Mouse (Mus musculus) monocyte, adult 5-6 weeks (primary cell): ENCODE measurements at regions not wholly inside any gene's neighbourhood (a gene's known extent, or its start where the extent isn't known, plus 50 kb on each side); places are given as distances from the start of the nearest gene placed in this dataset.

Experiments used
- ATAC-seq: fragments of 153-309, 156-312 bp; replicated peaks from 2 replicates; pipeline ENCODE4 v1.8.0; 2017; ENCODE audit warnings: mild to moderate bottlenecking; ENCODE audit not compliant: low TSS enrichment, insufficient number of reproducible peaks, severe bottlenecking, poor library complexity, low FRiP score

- ATAC-seq = no peak
These were observed 790.5 kb upstream of the Cdh8 start for GRCm38 (mm10) chr8:100206557-100207349.

DNA sequence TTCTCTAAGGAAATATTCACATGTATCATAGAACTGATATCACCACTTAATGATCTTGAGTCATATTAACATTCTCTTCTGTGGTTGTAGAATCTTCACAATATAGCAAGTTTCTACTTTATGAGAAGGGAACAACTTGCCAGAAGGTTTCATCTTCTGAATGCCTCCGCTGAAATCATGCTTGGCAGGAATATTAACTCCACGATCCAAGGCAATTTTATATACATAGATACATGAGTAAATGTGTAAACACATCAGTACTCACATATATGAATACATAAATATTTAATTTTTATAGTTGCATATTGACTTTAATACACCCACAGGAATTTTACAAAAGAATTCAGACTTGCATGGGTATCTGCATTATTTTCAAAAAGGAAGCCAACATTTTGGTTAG is 777.0 kb upstream of the Cdh8 start:
- ATAC-seq = no peak

GRCm38 (mm10) chr8:100190698-100191097 is 774.4 kb upstream of the Cdh8 start:
- no peak for ATAC-seq

DNA sequence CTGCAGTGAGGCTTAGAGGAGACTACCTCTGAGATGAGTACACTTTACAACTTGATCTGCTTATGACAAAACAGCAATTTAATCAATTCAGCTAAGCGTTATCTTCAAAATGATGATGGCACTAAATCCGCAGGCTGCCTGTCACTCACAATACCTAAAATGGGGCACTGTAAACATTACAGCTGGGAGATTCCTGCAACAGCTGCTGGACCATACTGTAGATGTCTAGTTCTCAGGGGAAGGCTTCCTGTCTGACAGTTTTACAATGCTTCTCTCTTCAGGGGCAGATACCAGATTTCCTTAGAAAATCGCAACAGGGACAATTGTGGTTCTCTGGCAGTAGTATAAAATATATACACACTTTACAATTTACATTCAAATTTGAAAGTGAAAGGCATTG is 771.7 kb upstream of the Cdh8 start:
- ATAC-seq = no peak

DNA sequence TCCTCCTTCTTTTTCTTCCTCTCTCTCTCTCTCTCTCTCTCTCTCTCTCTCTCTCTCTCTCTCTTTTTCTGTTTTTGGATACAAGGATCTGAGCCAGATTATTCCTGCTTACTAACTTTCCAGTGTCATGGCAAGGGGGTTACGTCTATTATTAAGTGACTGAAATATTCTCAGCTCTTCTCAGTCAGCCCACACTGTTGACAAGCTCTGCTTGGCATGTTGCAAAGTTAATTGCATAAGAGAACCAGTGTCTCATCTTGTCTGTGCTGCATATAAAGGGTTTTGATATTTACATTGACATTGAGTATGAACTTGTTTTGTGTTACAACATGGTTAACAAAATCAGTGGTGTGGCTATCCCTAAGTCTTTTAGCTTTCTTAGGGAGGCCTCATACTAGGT is 760.2 kb upstream of the Cdh8 start:
- no peak for ATAC-seq

DNA sequence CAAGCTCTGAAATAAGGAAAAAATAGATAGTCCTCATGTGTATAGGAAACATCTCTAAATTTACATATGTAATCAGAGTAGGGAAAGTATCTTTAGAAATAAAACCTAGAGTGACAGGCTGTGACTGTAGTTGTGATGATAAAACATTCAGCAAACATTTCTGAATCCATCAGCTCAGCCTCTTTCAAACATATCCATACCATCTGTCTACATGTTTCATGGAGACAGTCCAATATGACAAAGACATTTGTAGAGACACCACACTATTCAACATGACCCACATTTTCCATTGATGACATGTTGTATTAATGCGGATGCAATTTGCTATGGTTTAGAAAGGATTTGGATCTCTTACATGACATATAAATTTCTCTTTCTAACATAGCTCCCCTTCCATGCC is 729.1 kb upstream of the Cdh8 start:
- no peak for ATAC-seq

GRCm38 (mm10) chr8:100144124-100144680 is 727.9 kb upstream of the Cdh8 start:
- ATAC-seq = no peak

DNA sequence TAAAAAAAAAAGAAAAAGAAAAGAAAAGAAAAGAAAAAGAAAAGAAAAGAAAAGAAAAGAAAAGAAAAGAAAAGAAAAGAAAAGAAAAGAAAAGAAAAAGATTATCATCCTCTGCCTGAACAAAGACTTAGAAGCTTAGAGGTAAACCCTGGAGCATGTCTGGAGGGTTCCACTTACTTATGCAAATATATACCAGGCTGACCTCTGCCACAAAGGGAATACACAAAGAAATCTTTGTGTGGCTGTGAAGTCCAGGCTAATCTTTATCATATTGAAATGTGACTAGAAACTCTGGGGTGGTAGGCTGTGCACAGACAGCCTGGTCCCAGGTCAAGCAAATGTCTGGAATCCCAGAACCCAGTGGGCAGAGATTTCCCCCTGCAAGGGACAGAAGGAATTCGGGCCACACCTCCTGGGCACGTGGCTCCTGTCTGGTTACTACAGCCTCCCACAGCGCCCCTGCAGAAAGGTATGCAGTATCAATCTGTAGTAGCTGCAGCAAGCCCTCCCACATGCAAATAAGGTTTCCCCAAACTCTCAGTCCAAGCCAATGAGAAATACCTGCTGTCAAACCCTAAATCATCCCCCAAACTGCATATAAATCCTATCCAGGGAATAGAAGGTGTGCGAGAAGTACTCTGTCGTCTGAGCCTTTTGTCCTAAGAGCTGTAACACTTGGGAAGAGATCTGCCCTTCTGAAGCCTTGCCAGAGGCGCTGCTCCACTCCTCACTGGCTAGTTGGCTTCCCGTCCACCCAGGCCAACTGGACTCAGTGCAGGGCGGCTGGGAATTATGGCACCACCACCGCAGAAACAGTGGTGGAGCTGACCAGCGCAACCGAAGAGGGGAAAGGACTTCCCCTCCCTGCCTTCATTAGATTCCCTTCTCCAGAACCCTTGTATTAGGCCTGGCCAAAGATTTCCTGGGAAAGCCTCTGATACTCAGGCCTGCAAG is 688.4 kb upstream of the Cdh8 start:
- ATAC-seq = no peak

DNA sequence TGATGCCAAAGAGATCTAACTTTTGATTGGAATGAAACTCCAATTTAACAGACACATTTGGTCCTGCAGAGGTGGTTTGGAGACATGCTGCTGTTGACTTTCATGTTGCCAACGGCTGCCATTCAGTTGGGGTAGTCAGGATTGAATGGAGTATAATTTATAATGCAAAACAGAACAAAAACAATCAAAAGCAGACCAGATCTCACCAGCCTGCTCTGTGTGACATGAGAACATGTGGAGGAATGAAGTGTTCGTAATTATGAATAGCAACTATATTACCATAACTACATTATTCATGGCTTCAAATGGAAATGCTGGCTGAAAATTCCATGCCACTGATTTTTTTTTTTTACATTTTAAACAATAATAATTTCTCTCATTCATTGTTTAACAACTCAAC is 685.7 kb upstream of the Cdh8 start:
- ATAC-seq = no peak

- ATAC-seq = no peak
These were observed 655.9 kb upstream of the Cdh8 start for GRCm38 (mm10) chr8:100072059-100072729.

DNA sequence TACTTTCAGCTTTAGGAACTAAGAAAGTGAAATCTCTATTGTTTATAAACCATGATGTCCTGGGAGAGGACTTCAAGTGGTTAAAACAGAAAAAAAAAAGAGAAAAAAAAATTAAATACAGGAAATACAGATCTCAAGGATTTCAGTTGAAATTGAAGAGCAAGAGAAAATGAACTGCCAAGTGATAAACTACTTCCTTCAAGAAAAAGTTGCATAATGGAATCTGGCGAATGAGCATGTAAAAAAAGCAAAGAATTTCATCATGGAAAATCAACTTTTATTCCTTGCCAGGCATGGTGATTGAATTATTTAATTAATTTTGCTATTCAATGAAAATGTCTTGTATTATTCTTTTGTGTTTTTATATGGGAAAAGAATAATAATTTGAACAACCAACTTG is 653.5 kb upstream of the Cdh8 start:
- no peak for ATAC-seq

DNA sequence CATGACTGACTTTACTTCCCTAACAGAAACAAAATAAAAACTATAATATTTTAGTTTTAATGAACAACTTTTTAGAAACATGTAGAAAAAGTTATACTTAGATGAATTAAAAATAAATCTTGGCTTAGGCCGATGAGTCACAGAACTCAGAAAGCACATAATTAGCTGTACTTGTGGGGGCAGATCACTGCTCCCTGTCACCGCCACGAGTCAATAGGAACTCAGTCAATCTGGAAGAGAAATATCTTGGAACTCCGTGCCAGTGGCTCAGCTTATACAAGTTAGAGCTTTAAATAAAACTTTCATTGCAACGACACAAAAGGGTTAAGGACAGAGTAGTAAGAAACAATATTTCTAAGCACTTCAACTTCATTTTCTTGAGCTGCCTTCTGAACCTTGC is 622.7 kb upstream of the Cdh8 start:
- ATAC-seq = no peak

GRCm38 (mm10) chr8:100034474-100034873 is 618.2 kb upstream of the Cdh8 start:
- ATAC-seq = no peak

- ATAC-seq = 0 out of 2 replicates have a peak, but pooled peaks have one; percentile 53
These were observed 614.1 kb upstream of the Cdh8 start for GRCm38 (mm10) chr8:100030358-100030757.

DNA sequence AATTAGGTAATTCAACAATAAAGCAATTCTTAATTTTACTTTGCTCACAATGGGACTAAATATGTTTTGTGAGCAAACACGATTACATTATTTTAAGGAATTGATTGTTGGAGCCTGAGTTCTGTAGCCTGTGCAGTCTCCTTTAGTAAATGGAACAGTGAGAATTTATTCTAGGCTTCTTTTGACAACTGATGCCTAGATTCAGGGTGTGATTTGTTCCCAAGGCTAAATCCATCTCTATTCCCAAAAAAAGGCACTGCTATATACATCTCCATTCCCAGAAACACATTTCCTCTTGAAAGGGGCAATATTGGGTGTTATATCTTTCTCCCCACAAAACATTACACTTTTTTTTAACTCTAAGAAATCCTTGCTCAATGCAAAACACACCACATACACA is 599.4 kb upstream of the Cdh8 start:
- no peak for ATAC-seq

DNA sequence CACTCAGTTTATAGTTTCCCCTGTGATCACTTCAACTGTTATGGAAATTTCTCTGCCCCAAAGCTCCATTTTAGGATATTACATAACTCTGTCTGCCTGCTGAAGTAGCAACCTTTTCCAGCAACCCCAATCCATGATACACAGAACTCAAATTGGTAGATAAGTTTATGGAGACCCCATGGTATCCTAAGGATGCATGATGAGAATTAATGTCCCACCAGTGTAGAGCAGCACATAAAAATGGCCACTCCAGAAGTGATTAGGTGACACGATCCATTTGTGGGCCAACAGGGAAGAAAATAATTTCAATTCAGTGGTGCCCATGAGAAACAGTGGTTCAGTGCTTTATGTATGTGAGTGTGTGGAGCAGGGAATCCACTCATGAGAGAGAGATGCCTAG is 583.3 kb upstream of the Cdh8 start:
- ATAC-seq = no peak

- ATAC-seq = no peak
These were observed 567.4 kb upstream of the Cdh8 start for GRCm38 (mm10) chr8:99983696-99984095.

DNA sequence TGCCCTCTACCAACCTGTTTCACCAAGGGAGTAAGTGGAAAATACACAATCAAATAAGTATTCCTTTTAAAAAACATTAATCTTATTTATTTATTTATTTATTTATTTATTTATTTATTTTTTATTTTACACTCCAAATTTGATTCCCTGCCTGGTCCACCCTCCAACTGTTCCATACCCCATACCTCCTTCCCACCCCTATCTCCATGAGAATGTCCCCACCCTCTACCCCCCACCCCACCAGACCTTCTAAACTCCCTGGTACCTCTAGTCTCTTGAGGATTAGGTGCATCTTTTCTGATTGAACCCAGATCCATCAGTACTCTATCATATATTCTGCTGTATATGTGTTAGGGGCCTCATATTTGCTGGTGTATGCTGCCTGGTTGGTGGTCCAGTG is 538.4 kb upstream of the Cdh8 start:
- no peak for ATAC-seq

GRCm38 (mm10) chr8:99953876-99954275 is 537.6 kb upstream of the Cdh8 start:
- ATAC-seq = no peak
